Mouse (Mus musculus) small intestine, adult 2 months (tissue): ENCODE measurements around the gene Arl6ip1.

ENCODE experiments used
- CTCF ChIP-seq: fragments of 200-500 bp; IDR thresholded peaks from 2 replicates; pipeline ENCODE4 v1.5.1; 2012; ENCODE audit warnings: low read depth, mild to moderate bottlenecking, control low read depth, inconsistent platforms, low read length, moderate library complexity, mixed read lengths; ENCODE audit not compliant: insufficient replicate concordance, insufficient read length; ENCODE audit errors: extremely low read depth
- POLR2A ChIP-seq: fragments of 200-500 bp; IDR thresholded peaks from 2 replicates; pipeline ENCODE4 v1.6.1; 2012; ENCODE audit warnings: low read depth, mild to moderate bottlenecking, control low read depth, inconsistent platforms, low read length, moderate library complexity

GRCm38 (mm10) chr7:118097615-118098014 is 31.8 kb downstream of the Arl6ip1 start:
- no peak for TF ChIP-seq POLR2A
- TF ChIP-seq CTCF: no peak
